Mouse (Mus musculus): ENCODE data around the gene Tfap4. TPM values are rescaled to one million over a fixed set of nuclear protein-coding genes. Genes with fewer than 3 reads are reported as not detected.
A peak's percentile ranks its signal among the peaks of the same experiment; 100 is the strongest.

Tfap4 gene
- total RNA-seq, 4 experiments from 2014 or later: 2.8 to 6.2 (median 3.6) TPM

- DNase-seq (ENCODE audit: low spot score): no peak
Measured at GRCm38 (mm10) chr16:4520673-4521072, 39.0 kb downstream of the Tfap4 start.

GRCm38 (mm10) chr16:4519825-4520224 is 39.8 kb downstream of the Tfap4 start:
- no peak for DNase-seq (ENCODE audit: low spot score)

GRCm38 (mm10) chr16:4519157-4519556 is 40.5 kb downstream of the Tfap4 start:
- DNase-seq (ENCODE audit: low spot score): no peak

GRCm38 (mm10) chr16:4517906-4518305 is 41.7 kb downstream of the Tfap4 start:
- no peak for DNase-seq (ENCODE audit: low spot score)

- DNase-seq (ENCODE audit: low spot score): no peak
Measured at GRCm38 (mm10) chr16:4514383-4514782, 45.3 kb downstream of the Tfap4 start.

- DNase-seq (ENCODE audit: low spot score): peak; percentile 76
Measured at GRCm38 (mm10) chr16:4512661-4513438, 46.8 kb downstream of the Tfap4 start.

- DNase-seq (ENCODE audit: low spot score): peak; percentile 54
Measured at GRCm38 (mm10) chr16:4511371-4511770, 48.3 kb downstream of the Tfap4 start.

- DNase-seq (ENCODE audit: low spot score): no peak
Measured at GRCm38 (mm10) chr16:4506181-4506580, 53.5 kb downstream of the Tfap4 start.

GRCm38 (mm10) chr16:4503495-4503894 is 56.2 kb downstream of the Tfap4 start:
- no peak for DNase-seq (ENCODE audit: low spot score)

GRCm38 (mm10) chr16:4502568-4502967 is 57.1 kb downstream of the Tfap4 start:
- no peak for DNase-seq (ENCODE audit: low spot score)

- DNase-seq (ENCODE audit: low spot score): no peak
Measured at GRCm38 (mm10) chr16:4501703-4502102, 58.0 kb downstream of the Tfap4 start.

GRCm38 (mm10) chr16:4500598-4501385 is 58.9 kb downstream of the Tfap4 start:
- peak; percentile 70 for DNase-seq (ENCODE audit: low spot score)

GRCm38 (mm10) chr16:4497762-4498607 is 61.7 kb downstream of the Tfap4 start:
- no peak for DNase-seq (ENCODE audit: low spot score)

GRCm38 (mm10) chr16:4496470-4496869 is 63.2 kb downstream of the Tfap4 start:
- no peak for DNase-seq (ENCODE audit: low spot score)

GRCm38 (mm10) chr16:4495861-4496260 is 63.8 kb downstream of the Tfap4 start:
- no peak for DNase-seq (ENCODE audit: low spot score)

Other genes starting within 250 kb of the Tfap4 start
- 10 to 100 TPM; 21.7 to 24.0 (median 23.2) TPM for gene Adcy9, start 139.4 kb downstream of the Tfap4 start, total RNA-seq (2022)
- 100 to 1,000 TPM; 705 to 904 (median 868) TPM for gene Srl, start 18.0 kb downstream of the Tfap4 start, total RNA-seq (2022)
- 10 to 100 TPM in 2 of 4 experiments, 1 to 10 TPM in 2; 7.3 to 13.5 (median 9.5) TPM for gene Glis2, start 34.9 kb upstream of the Tfap4 start, total RNA-seq (2022)
- 100 to 1,000 TPM; 145 to 188 (median 160) TPM for gene Pam16, start 65.1 kb upstream of the Tfap4 start, total RNA-seq (2022)
- 1 to 10 TPM; 6.9 to 9.3 (median 8.1) TPM for gene Vasn, start 80.1 kb upstream of the Tfap4 start, total RNA-seq (2022)
- 100 to 1,000 TPM; 146 to 154 (median 153) TPM for gene Dnaja3, start 80.1 kb upstream of the Tfap4 start, total RNA-seq (2022)
- 10 to 100 TPM; 11.3 to 16.1 (median 15.4) TPM for gene Coro7, start 119.9 kb upstream of the Tfap4 start, total RNA-seq (2022)
- 1 to 10 TPM; 1.7 to 2.1 (median 2.0) TPM for gene Nmral1, start 159.5 kb upstream of the Tfap4 start, total RNA-seq (2022)
- 10 to 100 TPM; 70.0 to 78.7 (median 75.8) TPM for gene Hmox2, start 166.5 kb upstream of the Tfap4 start, total RNA-seq (2022)
- 10 to 100 TPM; 61.1 to 68.9 (median 65.8) TPM for gene Cdip1, start 230.4 kb upstream of the Tfap4 start, total RNA-seq (2022)

All from heart, adult 8-10 months (tissue).